Mouse (Mus musculus) stomach, postnatal 0 days (tissue): ENCODE measurements around the gene Mylk.

Experiments used
- CTCF ChIP-seq: IDR thresholded peaks from 2 replicates; pipeline ENCODE4 v1.5.1; 2016; ENCODE audit warnings: antibody characterized with exemption, low read depth, mild to moderate bottlenecking, moderate library complexity
- EP300 ChIP-seq: optimal IDR thresholded peaks from 2 replicates; pipeline ENCODE3; 2016; ENCODE audit warnings: antibody characterized with exemption

- TF ChIP-seq CTCF (no peak), EP300 (no peak)
Observed at GRCm38 (mm10) chr16:34758205-34758604, 13.2 kb downstream of the Mylk start.
